Mouse (Mus musculus) bone marrow macrophage, adult 2 months (primary cell): Measurements from ENCODE around the gene Zswim7. TPM values are rescaled to one million over a fixed set of nuclear protein-coding genes. Genes with fewer than 3 reads are reported as not detected.
A peak's percentile ranks its signal among the peaks of the same experiment; 100 is the strongest.

Experiments used
- H3K27ac ChIP-seq: 2 replicates; pipeline ENCODE4 v1.5.1; 2012; ENCODE audit warnings: low read depth, low read length; ENCODE audit not compliant: insufficient read depth
- H3K4me1 ChIP-seq: 2 replicates; pipeline ENCODE4 v1.6.1; 2012; ENCODE audit warnings: low read length; ENCODE audit not compliant: control insufficient read depth, insufficient read depth
- H3K4me3 ChIP-seq: 2 replicates; pipeline ENCODE4 v1.5.1; 2012; ENCODE audit warnings: mild to moderate bottlenecking, low read length, moderate library complexity; ENCODE audit not compliant: insufficient read depth
- CTCF ChIP-seq: IDR thresholded peaks from 2 replicates; pipeline ENCODE4 v1.5.1; 2012; ENCODE audit warnings: low read depth, mild to moderate bottlenecking, low read length, moderate library complexity
- POLR2A ChIP-seq: IDR thresholded peaks from 2 replicates; pipeline ENCODE4 v1.6.1; 2012; ENCODE audit warnings: mild to moderate bottlenecking, low read depth, low read length, borderline replicate concordance
- polyA plus RNA-seq: library from polyadenylated mRNA; stranded (reverse); fragments of >200 nt; gene quantifications from 2 replicates; pipeline ENCODE4 v1.2.4, GENCODE M21; 2012; ENCODE audit not compliant: missing spikeins, insufficient read depth, insufficient read length

Gene Zswim7
- polyA plus RNA-seq, 1 experiment = 6.9 TPM

DNA sequence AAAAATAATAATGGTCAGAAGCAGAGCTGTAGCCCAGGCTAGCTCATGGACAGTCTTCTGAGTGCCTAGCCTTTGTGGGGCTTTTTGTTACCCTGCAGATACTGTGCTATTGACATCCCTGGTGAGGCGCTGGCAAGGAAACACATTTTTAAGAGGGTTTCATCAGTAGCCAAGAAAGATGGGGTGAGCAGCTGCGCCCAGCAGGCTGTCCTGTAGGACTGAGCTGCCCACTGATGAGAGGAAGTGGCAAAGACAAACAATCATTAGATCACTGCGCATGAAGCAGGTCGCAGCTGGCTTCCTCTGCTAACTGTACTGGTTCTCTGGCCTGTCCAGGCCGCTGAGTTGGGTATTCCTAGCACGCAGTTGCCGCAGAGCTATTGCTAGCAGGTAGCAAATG is 17.6 kb downstream of the Zswim7 start:
- Histone ChIP-seq H3K27ac (no peak overlapping the region), H3K4me1 (peaks cover 2% of the 10 kb centered on the region), H3K4me3 (no peak overlapping the region)
- no peak for TF ChIP-seq POLR2A
- TF ChIP-seq CTCF = no peak

- H3K4me3 ChIP-seq = no peak overlapping the region
- TF ChIP-seq CTCF (no peak), POLR2A (no peak)
- H3K27ac ChIP-seq = no peak overlapping the region
- H3K4me1 ChIP-seq = peaks cover 2% of the 10 kb centered on the region
Measured at GRCm38 (mm10) chr11:62259214-62259613, 22.0 kb downstream of the Zswim7 start.

DNA sequence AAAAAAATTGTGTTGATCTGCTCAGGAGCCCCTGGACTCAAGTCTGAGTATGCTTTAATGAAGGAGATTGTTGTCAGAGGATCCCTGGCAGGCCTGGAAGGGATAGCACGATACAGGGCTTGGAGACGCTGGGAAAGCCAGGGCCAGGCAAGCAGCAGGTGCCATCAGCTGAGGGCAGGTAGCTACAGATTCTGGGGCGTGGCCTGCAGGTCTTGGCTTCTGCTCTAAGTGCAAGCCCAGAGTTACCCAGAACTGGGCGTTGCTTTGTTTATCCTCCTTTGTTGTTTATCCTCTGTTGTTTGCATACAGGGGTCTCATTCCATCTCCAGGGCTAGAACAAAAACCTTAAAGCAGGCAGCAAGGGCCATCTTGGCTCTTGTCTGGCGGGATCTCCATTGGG is 27.8 kb downstream of the Zswim7 start:
- peaks cover 23% of the 10 kb centered on the region for H3K4me1 ChIP-seq
- no peak overlapping the region for H3K27ac ChIP-seq
- no peak for TF ChIP-seq POLR2A
- TF ChIP-seq CTCF = no peak
- H3K4me3 ChIP-seq = no peak overlapping the region

- Histone ChIP-seq H3K4me1 (peaks cover 23% of the 10 kb centered on the region), H3K27ac (no peak overlapping the region), H3K4me3 (no peak overlapping the region)
- TF ChIP-seq CTCF (no peak), POLR2A (no peak)
Measured at GRCm38 (mm10) chr11:62251047-62251446, 30.1 kb downstream of the Zswim7 start.

DNA sequence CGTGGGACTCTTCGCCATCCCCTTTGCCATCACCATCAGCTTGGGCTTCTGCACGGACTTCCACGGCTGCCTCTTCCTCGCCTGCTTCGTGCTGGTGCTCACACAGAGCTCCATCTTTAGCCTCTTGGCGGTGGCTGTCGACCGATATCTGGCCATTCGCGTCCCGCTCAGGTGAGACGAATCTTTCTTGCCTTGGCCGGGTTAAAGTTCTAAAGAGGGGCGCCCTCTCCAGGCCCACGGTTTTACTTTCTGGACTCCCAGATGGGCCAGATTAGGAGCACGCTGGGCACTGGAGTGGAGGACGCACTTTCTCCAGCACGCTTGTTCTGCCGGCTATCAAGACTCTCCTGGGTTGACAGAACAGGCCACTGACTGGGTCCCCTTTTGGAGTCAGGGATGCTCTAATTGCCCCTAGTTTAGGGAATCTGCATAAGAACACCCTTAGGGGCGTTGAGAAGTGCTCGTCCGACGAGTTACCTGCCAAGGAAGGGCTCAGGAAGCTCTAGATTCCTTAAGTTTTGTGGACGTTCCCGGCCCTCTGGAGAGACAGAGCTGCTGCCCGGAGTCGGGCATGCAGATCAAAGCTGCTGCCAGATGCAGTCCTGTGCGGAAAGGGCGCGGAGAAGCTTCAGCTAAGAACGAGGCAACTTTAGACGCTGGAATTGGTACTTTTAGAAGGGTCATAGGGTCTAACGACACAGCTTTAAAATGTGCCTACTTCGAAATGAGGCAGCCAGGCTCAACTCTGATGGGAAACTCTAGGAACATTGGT is 31.7 kb downstream of the Zswim7 start:
- H3K4me1 ChIP-seq = peaks cover 23% of the 10 kb centered on the region
- H3K4me3 ChIP-seq = peak overlapping the region; percentile 71
- no peak for TF ChIP-seq CTCF
- no peak overlapping the region for H3K27ac ChIP-seq

DNA sequence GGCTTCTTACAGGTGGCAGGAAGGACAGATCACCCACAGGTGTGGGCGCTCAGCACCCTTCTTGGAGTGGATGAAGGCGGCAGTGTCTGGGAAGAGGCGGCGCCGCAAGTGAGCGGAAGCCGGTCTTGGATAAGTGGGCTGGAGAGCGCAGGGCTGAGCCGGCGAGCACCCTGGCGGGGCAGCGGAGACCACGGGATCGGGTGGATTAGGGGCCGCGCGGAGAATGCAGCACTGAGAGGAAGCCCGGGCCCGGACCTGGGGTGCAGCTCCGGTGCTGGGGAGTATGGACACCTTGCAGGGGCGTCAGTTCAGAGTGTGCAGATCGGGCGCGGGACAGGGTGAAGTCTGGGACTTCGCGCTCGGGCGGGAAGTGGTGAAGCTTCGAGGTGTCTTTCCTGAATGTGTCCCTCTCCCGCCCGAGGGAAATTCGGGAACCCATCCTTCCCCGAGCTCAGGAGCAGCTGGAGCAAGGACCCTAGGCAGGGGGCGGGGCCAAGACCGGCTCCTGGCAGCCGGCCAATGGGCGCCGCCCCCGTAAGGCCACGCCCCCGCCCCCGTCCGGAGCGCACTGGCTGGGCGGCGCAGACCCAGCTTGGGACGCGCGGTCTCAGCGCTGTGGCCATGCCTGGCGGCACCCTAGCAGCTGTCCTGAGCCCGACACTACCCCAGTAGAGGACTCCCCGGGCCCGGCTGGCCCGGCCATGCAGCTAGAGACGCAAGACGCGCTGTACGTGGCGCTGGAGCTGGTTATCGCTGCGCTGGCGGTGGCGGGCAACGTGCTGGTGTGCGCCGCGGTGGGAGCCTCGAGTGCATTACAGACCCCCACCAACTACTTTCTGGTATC is 32.6 kb downstream of the Zswim7 start, which contains the start of gene Adora2b:
Adora2b (plus strand) TSS at position 584 of the 844 bp plus-strand sequence.
- H3K27ac ChIP-seq = no peak within 1 kb of the TSS
- H3K4me1 ChIP-seq = peaks cover 23% of the 10 kb centered on the region
- no peak for TF ChIP-seq CTCF
- no peak for TF ChIP-seq POLR2A
- H3K4me3 ChIP-seq = peak within 1 kb of the TSS; percentile 71

- peaks cover 23% of the 10 kb centered on the region for H3K4me1 ChIP-seq
- peak overlapping the region; percentile 71 for H3K4me3 ChIP-seq
- no peak overlapping the region for H3K27ac ChIP-seq
- no peak for TF ChIP-seq CTCF
- TF ChIP-seq POLR2A = no peak
Measured at GRCm38 (mm10) chr11:62247759-62248400, 33.3 kb downstream of the Zswim7 start.

DNA sequence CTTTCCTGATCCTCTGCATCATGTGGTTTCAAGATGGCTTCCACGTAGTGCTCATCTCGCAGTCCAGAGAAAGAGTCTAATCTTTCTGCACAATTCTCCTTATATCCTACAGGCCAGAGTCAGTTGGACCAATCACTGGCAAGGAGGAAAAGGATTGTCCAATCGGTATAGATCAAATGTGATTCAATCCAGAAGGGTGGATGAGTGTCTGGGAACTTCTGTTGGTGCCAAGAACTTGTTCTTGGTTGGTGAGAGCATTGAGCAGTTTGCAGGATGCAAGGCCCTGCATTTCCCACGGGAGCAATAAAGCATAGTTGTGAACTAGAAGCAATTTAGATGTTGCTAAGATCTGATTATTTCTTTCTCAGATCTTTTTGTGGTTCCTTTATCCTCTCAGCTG is 36.7 kb downstream of the Zswim7 start:
- Histone ChIP-seq H3K4me3 (no peak overlapping the region), H3K27ac (no peak overlapping the region), H3K4me1 (peaks cover under 1% of the 10 kb centered on the region; the same call in 1 of the 2 replicates)
- no peak for TF ChIP-seq POLR2A

DNA sequence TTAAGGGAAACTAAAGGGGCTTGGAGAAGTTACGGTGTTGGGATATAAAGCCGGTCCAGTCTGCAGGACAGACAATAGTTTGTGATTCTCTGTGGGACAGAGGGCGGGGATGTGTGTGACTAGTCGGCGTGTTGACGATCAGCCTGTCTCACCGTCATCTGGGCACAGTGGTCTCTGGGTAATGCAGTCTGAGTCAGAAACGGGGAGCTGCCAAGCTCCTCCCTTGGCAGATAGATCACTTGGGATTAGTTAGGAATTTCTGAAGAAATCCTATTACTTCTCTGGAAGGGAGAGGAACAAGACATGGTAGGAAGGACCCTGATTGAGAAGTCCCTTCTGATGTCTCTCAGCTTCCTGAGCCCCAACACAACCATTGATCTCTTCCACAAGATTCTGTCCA is 37.3 kb downstream of the Zswim7 start:
- no peaks in the 10 kb centered on the region for H3K4me1 ChIP-seq
- no peak overlapping the region for H3K27ac ChIP-seq
- TF ChIP-seq POLR2A (no peak), CTCF (no peak)
- H3K4me3 ChIP-seq = no peak overlapping the region
